Mouse (Mus musculus) ES-E14 (cell line): ENCODE measurements around the gene Calm3. TPM values are rescaled to one million over a fixed set of nuclear protein-coding genes. Genes with fewer than 3 reads are reported as not detected.
A peak's percentile ranks its signal among the peaks of the same experiment; 100 is the strongest.

Experiments used
- DNase-seq: peaks from one replicate; pipeline ENCODE4 v3.0.0-alpha.2; 2013; ENCODE audit warnings: low read depth, low spot score
- H3K27ac ChIP-seq: 2 replicates; pipeline ENCODE4 v1.5.1; 2012; ENCODE audit warnings: low read depth, mild to moderate bottlenecking, low read length, moderate library complexity, mixed read lengths; ENCODE audit not compliant: poor library complexity, insufficient read depth, severe bottlenecking
- H3K36me3 ChIP-seq: 2 replicates; pipeline ENCODE4 v1.6.1; 2012; ENCODE audit warnings: mild to moderate bottlenecking, low read length, moderate library complexity, mixed read lengths; ENCODE audit not compliant: control insufficient read depth, poor library complexity, insufficient read depth, severe bottlenecking
- H3K4me1 ChIP-seq, 2 experiments: fragments of 150-350 bp in 1 of 2; sonication (generic) in 1 of 2; 2 replicates each; pipeline ENCODE4 v1.6.1; 2012; ENCODE audit warnings: low read length in 2 of 2, mild to moderate bottlenecking in 1 of 2, mixed read lengths in 1 of 2; ENCODE audit not compliant: control insufficient read depth in 2 of 2, insufficient read depth in 2 of 2, poor library complexity in 1 of 2
- H3K4me3 ChIP-seq, 2 experiments: fragments of 150-350 bp in 1 of 2; sonication (generic) in 1 of 2; 2 replicates each; pipeline ENCODE4 v1.5.1; 2012; ENCODE audit warnings: low read length in 2 of 2, low read depth in 1 of 2, mild to moderate bottlenecking in 1 of 2, mixed read lengths in 1 of 2; ENCODE audit not compliant: insufficient read depth in 1 of 2, poor library complexity in 1 of 2, severe bottlenecking in 1 of 2
- H3K9ac ChIP-seq: 2 replicates; pipeline ENCODE4 v1.6.1; 2012; ENCODE audit warnings: low read depth, mild to moderate bottlenecking, low read length, mixed read lengths; ENCODE audit not compliant: poor library complexity, insufficient read depth, severe bottlenecking
- H3K9me3 ChIP-seq: fragments of 150-350 bp; sonication (generic); 2 replicates; pipeline ENCODE4 v1.6.1; 2012; ENCODE audit warnings: low read depth, mild to moderate bottlenecking, low read length; ENCODE audit not compliant: control insufficient read depth, insufficient read depth
- CHD2 ChIP-seq: IDR thresholded peaks from 2 replicates; pipeline ENCODE4 v1.6.1; 2014; ENCODE audit warnings: mild to moderate bottlenecking, low read depth, low read length, inconsistent platforms
- HCFC1 ChIP-seq: IDR thresholded peaks from 2 replicates; pipeline ENCODE4 v1.6.1; 2012; ENCODE audit warnings: low read length, inconsistent platforms, borderline replicate concordance; ENCODE audit not compliant: insufficient read depth
- MAFK ChIP-seq: IDR thresholded peaks from 2 replicates; pipeline ENCODE4 v1.6.1; 2014; ENCODE audit warnings: mild to moderate bottlenecking, low read depth, low read length, inconsistent platforms; ENCODE audit not compliant: insufficient read depth
- ZC3H11A ChIP-seq: IDR thresholded peaks from 2 replicates; pipeline ENCODE4 v1.6.1; 2012; ENCODE audit warnings: low read depth, mild to moderate bottlenecking, inconsistent platforms, low read length, borderline replicate concordance
- ZNF384 ChIP-seq: IDR thresholded peaks from 2 replicates; pipeline ENCODE4 v1.6.1; 2012; ENCODE audit warnings: low read depth, low read length, inconsistent platforms
- in situ Hi-C, 2 experiments: fragments of 600-800 bp; cut with MboI; formaldehyde crosslinking; loops; one replicate each; pipeline ENCODE4 v1.15.1; 2025; ENCODE audit warnings: low sequenced_read_pairs in 2 of 2, inconsistent platforms in 1 of 2; ENCODE audit not compliant: unreplicated experiment in 2 of 2
- total RNA-seq: library from RNA; depleted of rRNA; stranded (reverse); fragments of 300-350 nt; gene quantifications from 2 replicates; pipeline ENCODE4 v1.2.3, GENCODE M21; 2012

The Calm3 gene
- total RNA-seq, 1 experiment: 198 TPM

- TF ChIP-seq ZNF384: no peak
- TF ChIP-seq HCFC1: no peak
- TF ChIP-seq ZC3H11A: no peak
- TF ChIP-seq MAFK: no peak
- TF ChIP-seq CHD2: no peak
- no peak overlapping the region for H3K27ac ChIP-seq
- H3K36me3 ChIP-seq: peaks cover 44% of the 10 kb centered on the region
- H3K4me1 ChIP-seq: peaks cover 0 to 20% of the 10 kb centered on the region in 2 experiments; a peak in 1 of 4 replicates
- H3K4me3 ChIP-seq: no peak overlapping the region
- H3K9ac ChIP-seq: no peak overlapping the region
- no peaks in the 10 kb centered on the region for H3K9me3 ChIP-seq
- in situ Hi-C loops: loop anchor here in 1 of 2 experiments (25.0 kb wide), 1 partner anchor 102 kb away; the partner anchor contains the start of genes Fkrp and Strn4
- DNase-seq: no peak
Observed at GRCm38 (mm10) chr7:16914453-16915343, 9.2 kb downstream of the Calm3 start.

- Histone ChIP-seq H3K4me1 (peaks cover 0 to 16% of the 10 kb centered on the region in 2 experiments; a peak in 1 of 4 replicates), H3K27ac (no peak overlapping the region), H3K9me3 (no peaks in the 10 kb centered on the region), H3K4me3 (no peak overlapping the region), H3K9ac (no peak overlapping the region), H3K36me3 (peaks cover 38% of the 10 kb centered on the region)
- in situ Hi-C loops: loop anchor here in 1 of 2 experiments (25.0 kb wide), 1 partner anchor 102 kb away; the partner anchor contains the start of genes Fkrp and Strn4
- TF ChIP-seq ZC3H11A (0 out of 2 replicates have a peak, but pooled peaks have one; percentile 25), HCFC1 (no peak)
- DNase-seq: no peak
Observed at GRCm38 (mm10) chr7:16913806-16914452, 10.0 kb downstream of the Calm3 start.

GRCm38 (mm10) chr7:16912360-16912759, 11.6 kb downstream of the Calm3 start:
- H3K27ac ChIP-seq: no peak overlapping the region
- no peaks in the 10 kb centered on the region for H3K9me3 ChIP-seq
- peaks cover 0 to 14% of the 10 kb centered on the region in 2 experiments; a peak in 1 of 4 replicates for H3K4me1 ChIP-seq
- no peak overlapping the region for H3K4me3 ChIP-seq
- DNase-seq: no peak
- in situ Hi-C loops: loop anchor here in 1 of 2 experiments (25.0 kb wide), 1 partner anchor 100 kb away; the partner anchor contains the start of genes Fkrp and Strn4
- peaks cover 22% of the 10 kb centered on the region for H3K36me3 ChIP-seq
- H3K9ac ChIP-seq: no peak overlapping the region
- no peak for TF ChIP-seq HCFC1
- no peak for TF ChIP-seq MAFK

- H3K9ac ChIP-seq: no peak overlapping the region
- H3K4me1 ChIP-seq: peaks cover 0 to 15% of the 10 kb centered on the region in 2 experiments; a peak in 1 of 4 replicates
- no peak overlapping the region for H3K4me3 ChIP-seq
- DNase-seq: no peak
- H3K9me3 ChIP-seq: no peaks in the 10 kb centered on the region
- TF ChIP-seq ZC3H11A (no peak), CHD2 (no peak), MAFK (no peak), ZNF384 (no peak), HCFC1 (no peak)
- in situ Hi-C loops: loop anchor here in 1 of 2 experiments (25.0 kb wide), 1 partner anchor 100 kb away; the partner anchor contains the start of genes Fkrp and Strn4
- H3K27ac ChIP-seq: no peak overlapping the region
- peaks cover 18% of the 10 kb centered on the region for H3K36me3 ChIP-seq
Observed at GRCm38 (mm10) chr7:16911904-16912303, 12.0 kb downstream of the Calm3 start.
